Mouse (Mus musculus) inflammation-experienced regulatory T-cells (primary cell): ENCODE data around the gene Olfr1151. TPM values are rescaled to one million over a fixed set of nuclear protein-coding genes. Genes with fewer than 3 reads are reported as not detected.

Experiments
- polyA plus RNA-seq, 2 experiments: library from polyadenylated mRNA; unstranded; fragments of 100-300 nt; shearing (Covaris generic); gene quantifications; one replicate each; pipeline ENCODE4 v1.2.1; 2017

The Olfr1151 gene
- polyA plus RNA-seq, result under 1 TPM; 0.20 to 0.82 TPM

DNA sequence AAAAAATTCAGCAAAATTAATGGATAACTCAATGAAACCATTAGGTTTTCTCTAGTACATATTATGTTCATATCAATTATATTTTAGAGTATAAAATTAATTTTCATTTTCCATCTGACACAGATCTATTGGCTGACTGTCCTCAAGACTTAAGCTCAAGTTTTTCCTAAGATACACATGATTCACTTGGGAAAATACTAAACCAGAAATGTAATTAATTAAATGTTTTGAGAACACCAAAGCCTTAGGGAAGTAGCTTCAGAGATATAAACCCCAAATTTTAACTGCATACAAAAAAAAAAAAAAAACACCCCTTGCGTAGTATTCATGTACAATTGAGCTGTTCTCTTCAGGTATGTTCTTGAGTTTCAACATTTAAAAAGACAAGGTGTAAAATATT is at the start of gene Olfr1151:
TSS of gene Olfr1151 (plus strand) at position 301 of the 400 bp plus-strand sequence.

DNA sequence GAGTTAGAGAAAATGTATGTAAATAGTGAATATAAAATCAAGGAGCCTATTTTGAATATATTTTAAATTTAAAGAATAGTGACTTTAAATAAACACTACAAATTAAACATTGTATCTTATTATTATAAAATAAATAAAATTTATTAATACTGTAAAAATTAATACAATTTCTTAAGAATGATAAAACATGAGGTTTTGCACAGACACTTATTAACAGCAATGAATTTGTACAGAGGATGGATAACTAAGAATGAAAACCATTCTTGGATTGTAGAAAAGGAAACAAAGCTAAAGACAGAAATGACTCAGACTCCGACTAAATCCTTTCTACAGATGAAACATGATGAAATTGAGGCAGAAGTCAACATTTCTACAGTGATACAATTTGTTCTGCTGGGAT is 46.1 kb upstream of the Olfr1151 start, which contains the start of gene Olfr1145:
TSS of gene Olfr1145 (plus strand) at position 301 of the 400 bp plus-strand sequence.

DNA sequence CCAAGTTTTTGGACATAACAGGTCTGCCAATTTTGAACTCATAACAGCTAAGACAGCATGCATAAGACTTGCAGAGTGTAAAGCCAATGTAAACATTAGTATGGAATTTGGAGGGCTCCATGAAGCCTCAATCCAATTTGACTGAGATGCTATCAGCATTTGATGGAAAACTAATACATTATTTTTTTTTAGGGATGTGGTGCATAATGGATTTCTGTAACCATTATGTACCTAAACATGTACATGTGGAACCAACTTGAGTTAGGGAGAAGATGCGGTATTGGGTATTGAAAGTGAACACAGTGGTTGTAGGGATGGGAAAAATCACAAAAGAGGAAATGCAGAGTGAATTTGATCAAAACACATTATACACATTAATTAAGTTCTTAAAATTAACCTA is 25.4 kb upstream of the Olfr1151 start, which contains the start of gene Olfr1148:
TSS of gene Olfr1148 (plus strand) at position 301 of the 400 bp plus-strand sequence.

DNA sequence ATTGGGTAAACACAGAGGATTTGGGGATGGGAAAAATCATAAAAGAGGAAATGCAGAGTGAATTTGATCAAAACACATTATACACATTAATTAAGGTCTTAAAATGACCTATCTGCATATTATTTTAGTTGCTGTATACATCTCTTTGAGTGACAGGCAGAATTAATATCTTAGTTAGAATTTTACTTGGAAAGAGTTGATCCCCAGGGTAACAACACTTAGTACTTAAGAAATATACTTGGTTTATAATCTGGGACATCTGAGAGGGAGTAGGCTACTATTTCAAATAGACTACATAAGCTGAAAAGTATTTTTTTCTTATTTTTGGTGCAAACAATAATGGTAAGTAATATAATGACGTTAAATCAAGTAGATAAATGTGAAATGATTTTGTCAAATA is 12.0 kb upstream of the Olfr1151 start, which contains the start of gene Olfr1150-ps1:
TSS of gene Olfr1150-ps1 (plus strand) at position 301 of the 400 bp plus-strand sequence.

DNA sequence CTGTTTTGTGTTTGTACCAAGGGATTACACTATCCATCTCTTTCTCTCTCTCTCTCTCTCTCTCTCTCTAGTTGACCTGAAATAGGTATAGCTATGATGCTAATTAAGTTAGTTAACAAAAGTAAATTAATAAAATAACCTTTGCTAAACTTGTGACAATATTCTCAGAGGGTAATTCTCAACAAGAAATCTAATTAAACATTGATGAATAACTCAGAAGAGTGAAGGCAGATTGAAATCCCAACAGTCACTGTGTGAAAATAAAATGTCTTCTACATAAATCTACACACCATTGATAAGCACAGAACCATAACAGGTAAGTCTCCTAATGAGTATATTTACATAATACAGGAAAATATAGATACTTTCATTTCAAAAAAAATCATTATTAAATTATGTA is 10.5 kb downstream of the Olfr1151 start, which contains the start of gene Olfr1152:
TSS of gene Olfr1152 (plus strand) at position 301 of the 400 bp plus-strand sequence.

DNA sequence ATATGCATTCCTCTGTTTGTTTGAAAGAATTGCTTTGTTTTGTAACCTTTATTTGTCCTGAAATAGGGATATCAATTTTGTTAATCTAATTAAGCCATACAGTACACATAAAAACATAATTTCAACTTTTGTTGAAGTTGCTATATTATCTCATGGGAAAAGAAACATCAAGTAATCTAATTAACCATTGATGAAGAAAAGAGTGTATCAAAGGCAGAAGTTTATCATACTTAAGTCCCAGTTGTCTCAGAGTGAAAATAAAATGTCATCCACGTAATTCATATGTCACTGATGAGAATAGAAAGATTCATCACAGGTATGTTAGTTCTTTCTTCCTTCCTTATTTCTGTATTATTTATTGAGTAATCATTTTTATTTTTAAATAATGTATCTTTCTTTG is 39.0 kb downstream of the Olfr1151 start, which contains the start of gene Olfr1153:
TSS of gene Olfr1153 (plus strand) at position 301 of the 400 bp plus-strand sequence.

DNA sequence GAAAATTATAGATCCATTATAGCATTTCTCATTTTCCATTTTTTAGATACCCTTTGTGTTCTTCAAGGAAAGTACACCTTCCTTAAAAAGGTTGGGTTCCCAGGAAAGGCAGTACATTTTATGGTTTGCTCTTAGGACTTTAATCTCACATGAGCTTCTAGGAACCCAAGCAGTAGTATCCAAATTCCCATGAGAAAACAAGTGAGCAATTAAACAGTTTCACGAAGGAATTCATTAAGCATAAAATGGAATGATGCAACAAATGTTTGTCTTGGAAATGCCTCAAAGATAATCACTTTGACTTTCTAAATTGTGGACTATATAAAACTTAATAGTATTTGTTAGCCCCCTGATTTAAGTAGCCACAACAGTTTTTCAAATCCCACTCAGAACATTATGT is 49.4 kb downstream of the Olfr1151 start, which contains the start of gene Olfr1154:
TSS of gene Olfr1154 (minus strand) at position 101 of the 400 bp plus-strand sequence.

Other genes with a start within 250 kb of the Olfr1151 start
- not detected for gene Olfr1130, start 249.7 kb upstream of the Olfr1151 start, polyA plus RNA-seq
- gene Olfr1131, start 228.8 kb upstream of the Olfr1151 start, polyA plus RNA-seq, result not detected
- not detected for gene Olfr1132, start 218.3 kb upstream of the Olfr1151 start, polyA plus RNA-seq
- gene Olfr1133, start 208.5 kb upstream of the Olfr1151 start, polyA plus RNA-seq, result not detected
- gene Olfr1134, start 197.4 kb upstream of the Olfr1151 start, polyA plus RNA-seq, result under 1 TPM; 0.19 to 0.22 TPM
- gene Olfr1135, start 182.2 kb upstream of the Olfr1151 start, polyA plus RNA-seq, result not detected
- not detected for gene Olfr1136, start 161.9 kb upstream of the Olfr1151 start, polyA plus RNA-seq
- not detected for gene Olfr1137, start 142.7 kb upstream of the Olfr1151 start, polyA plus RNA-seq
- under 1 TPM in 1 of 2 experiments, not detected in 1; 0.40 TPM for gene Olfr1138, start 115.9 kb upstream of the Olfr1151 start, polyA plus RNA-seq
- gene Olfr1140, start 112.1 kb upstream of the Olfr1151 start, polyA plus RNA-seq, result not detected
- not detected for gene Olfr1141, start 101.9 kb upstream of the Olfr1151 start, polyA plus RNA-seq
- gene Olfr152, start 76.4 kb upstream of the Olfr1151 start, polyA plus RNA-seq, result under 1 TPM in 1 of 2 experiments, not detected in 1; 0.13 TPM
- under 1 TPM in 1 of 2 experiments, not detected in 1; 0.71 TPM for gene Olfr1143, start 55.3 kb upstream of the Olfr1151 start, polyA plus RNA-seq
- gene Olfr1145, start 46.0 kb upstream of the Olfr1151 start, polyA plus RNA-seq, result not detected
- gene Olfr1148, start 25.3 kb upstream of the Olfr1151 start, polyA plus RNA-seq, result under 1 TPM in 1 of 2 experiments, not detected in 1; 0.81 TPM
- not detected for gene Olfr1150-ps1, start 11.9 kb upstream of the Olfr1151 start, polyA plus RNA-seq
- under 1 TPM; 0.08 to 0.44 TPM for gene Olfr1152, start 10.6 kb downstream of the Olfr1151 start, polyA plus RNA-seq
- gene Olfr1153, start 39.1 kb downstream of the Olfr1151 start, polyA plus RNA-seq, result not detected
- gene Olfr1154, start 49.3 kb downstream of the Olfr1151 start, polyA plus RNA-seq, result not detected
- not detected for gene Olfr1155, start 89.3 kb downstream of the Olfr1151 start, polyA plus RNA-seq
- gene Olfr1156, start 97.2 kb downstream of the Olfr1151 start, polyA plus RNA-seq, result under 1 TPM; 0.11 to 0.26 TPM
- gene Olfr1157, start 112.4 kb downstream of the Olfr1151 start, polyA plus RNA-seq, result under 1 TPM in 1 of 2 experiments, not detected in 1; 0.18 TPM
- under 1 TPM in 1 of 2 experiments, not detected in 1; 0.60 TPM for gene Olfr74, start 118.8 kb downstream of the Olfr1151 start, polyA plus RNA-seq
- not detected for gene Olfr1158, start 134.3 kb downstream of the Olfr1151 start, polyA plus RNA-seq
- gene Olfr1160, start 152.4 kb downstream of the Olfr1151 start, polyA plus RNA-seq, result under 1 TPM in 1 of 2 experiments, not detected in 1; 0.04 TPM
- gene Olfr1161, start 166.9 kb downstream of the Olfr1151 start, polyA plus RNA-seq, result not detected
- gene Olfr73, start 181.8 kb downstream of the Olfr1151 start, polyA plus RNA-seq, result not detected
- under 1 TPM in 1 of 2 experiments, not detected in 1; 0.10 TPM for gene Olfr1162, start 195.3 kb downstream of the Olfr1151 start, polyA plus RNA-seq
- gene Olfr1163, start 216.0 kb downstream of the Olfr1151 start, polyA plus RNA-seq, result under 1 TPM in 1 of 2 experiments, not detected in 1; 0.80 TPM
- gene Olfr1164, start 238.1 kb downstream of the Olfr1151 start, polyA plus RNA-seq, result not detected